Mouse (Mus musculus): ENCODE results near the gene Dip2c. TPM values are rescaled to one million over a fixed set of nuclear protein-coding genes. Genes with fewer than 3 reads are reported as not detected.
A peak's percentile ranks its signal among the peaks of the same experiment; 100 is the strongest.

Dip2c gene
- polyA plus RNA-seq, 1 experiment from 2014 or later = 8.6 TPM

DNA sequence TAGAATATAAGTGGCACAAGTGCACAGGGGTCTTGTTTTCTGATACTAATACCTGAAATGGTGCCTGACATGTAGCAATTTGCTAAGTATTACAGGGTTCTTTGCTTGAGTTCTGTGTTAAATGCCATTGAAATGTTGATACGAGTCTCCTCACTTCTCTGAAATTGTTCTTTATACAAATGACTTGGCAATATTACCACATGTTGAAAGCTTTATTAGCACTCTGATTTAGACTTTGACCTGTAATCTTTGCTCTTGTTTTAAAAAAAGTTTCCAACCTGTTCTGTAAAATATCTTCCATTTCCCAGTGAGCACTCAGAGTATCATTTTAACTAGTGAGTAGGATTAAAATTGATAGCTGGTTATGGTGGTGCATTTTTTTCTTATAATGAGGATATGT, 205.4 kb downstream of the Dip2c start:
- Histone ChIP-seq H3K4me1 (ENCODE audit: insufficient read depth) (no peaks in the 10 kb centered on the region), H3K27ac (ENCODE audit: low read depth) (no peak overlapping the region), H3K4me3 (ENCODE audit: low read depth, low read length) (no peak overlapping the region), H3K36me3 (ENCODE audit: insufficient read depth) (no peaks in the 10 kb centered on the region), H3K9ac (no peak overlapping the region), H3K4me2 (no peak overlapping the region), H3K27me3 (ENCODE audit: insufficient read depth, low read length) (no peaks in the 10 kb centered on the region), H3K9me3 (ENCODE audit: low read depth, low read length) (no peaks in the 10 kb centered on the region)
- 74% methylated on average over 1 of the region's 1 CpGs for WGBS
- DNase-seq (no peak), ATAC-seq (ENCODE audit: insufficient read depth) (no peak)
- no peak for TF ChIP-seq CTCF (IDR thresholded peaks at IDR 0.05; ENCODE audit: low read depth)

DNA sequence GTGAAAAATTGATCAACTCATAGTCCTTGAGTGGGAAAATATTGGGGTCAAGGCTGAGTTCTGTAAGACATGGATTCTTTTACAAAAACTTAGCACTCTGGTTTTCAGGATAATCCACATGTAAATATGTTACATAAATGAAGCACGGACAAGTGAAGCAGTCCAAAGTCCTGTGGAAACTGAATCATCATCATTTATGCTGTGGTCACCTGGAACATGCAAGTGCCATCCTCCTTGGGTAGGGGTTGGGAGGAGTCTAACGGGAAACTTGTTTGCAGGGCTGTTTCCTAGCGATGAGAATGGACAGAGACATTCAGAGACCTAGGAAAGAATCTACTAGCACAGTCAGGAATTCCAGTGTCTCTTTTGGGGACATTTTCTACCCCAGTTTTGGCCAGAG, 213.4 kb downstream of the Dip2c start:
- 79% methylated on average over 3 of the region's 3 CpGs for WGBS
- Histone ChIP-seq H3K4me1 (ENCODE audit: insufficient read depth) (no peaks in the 10 kb centered on the region), H3K4me2 (no peak overlapping the region), H3K9ac (no peak overlapping the region), H3K27me3 (ENCODE audit: insufficient read depth, low read length) (no peaks in the 10 kb centered on the region), H3K36me3 (ENCODE audit: insufficient read depth) (no peaks in the 10 kb centered on the region), H3K4me3 (ENCODE audit: low read depth, low read length) (no peak overlapping the region), H3K27ac (ENCODE audit: low read depth) (no peak overlapping the region), H3K9me3 (ENCODE audit: low read depth, low read length) (no peaks in the 10 kb centered on the region)
- no peak for TF ChIP-seq CTCF (IDR thresholded peaks at IDR 0.05; ENCODE audit: low read depth)
- DNase-seq = no peak
- no peak for ATAC-seq (ENCODE audit: insufficient read depth)

DNA sequence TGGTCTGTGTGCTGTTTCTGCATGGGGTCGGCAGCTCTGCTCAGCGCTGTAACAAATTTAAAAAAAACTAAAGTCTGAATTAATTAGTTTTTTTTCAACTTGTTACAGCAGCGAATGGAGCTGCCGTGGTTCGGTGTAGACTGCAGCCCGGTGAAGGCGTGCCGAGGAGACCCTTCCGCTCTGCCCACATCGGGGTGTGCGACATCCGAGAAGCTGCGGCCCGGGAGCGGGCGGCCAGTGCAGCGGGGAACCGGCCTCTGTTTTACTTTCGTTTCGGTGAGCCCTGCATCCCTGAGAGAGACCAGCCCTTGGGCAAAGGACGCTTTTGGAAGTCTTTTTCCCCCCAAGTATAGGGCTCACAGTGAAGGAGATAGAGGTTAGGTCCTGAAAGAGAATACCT, 218.4 kb downstream of the Dip2c start:
- H3K4me2 ChIP-seq = peak overlapping the region; percentile 53
- H3K36me3 ChIP-seq (ENCODE audit: insufficient read depth) = no peaks in the 10 kb centered on the region
- ATAC-seq (ENCODE audit: insufficient read depth) (no peak; the same call in 1 of the 2 replicates), DNase-seq (peak; percentile 31)
- peak overlapping the region; percentile 31 for H3K4me3 ChIP-seq (ENCODE audit: low read depth, low read length)
- TF ChIP-seq CTCF (IDR thresholded peaks at IDR 0.05; ENCODE audit: low read depth) = no peak
- 51% methylated on average over 21 of the region's 21 CpGs for whole genome bisulfite sequencing
- H3K9ac ChIP-seq = no peak overlapping the region
- H3K4me1 ChIP-seq (ENCODE audit: insufficient read depth) = no peaks in the 10 kb centered on the region
- no peak overlapping the region for H3K27ac ChIP-seq (ENCODE audit: low read depth)
- no peaks in the 10 kb centered on the region for H3K27me3 ChIP-seq (ENCODE audit: insufficient read depth, low read length)
- no peaks in the 10 kb centered on the region for H3K9me3 ChIP-seq (ENCODE audit: low read depth, low read length)

GRCm38 (mm10) chr13:9504118-9504856, 228.0 kb downstream of the Dip2c start:
- no peak overlapping the region for H3K9ac ChIP-seq
- ATAC-seq (ENCODE audit: insufficient read depth) (no peak), DNase-seq (no peak)
- H3K4me3 ChIP-seq (ENCODE audit: low read depth, low read length) = no peak overlapping the region
- 34% methylated on average over 6 of the region's 6 CpGs for WGBS
- H3K27ac ChIP-seq (ENCODE audit: low read depth) = no peak overlapping the region
- no peaks in the 10 kb centered on the region for H3K36me3 ChIP-seq (ENCODE audit: insufficient read depth)
- no peak for TF ChIP-seq CTCF (IDR thresholded peaks at IDR 0.05; ENCODE audit: low read depth)
- H3K9me3 ChIP-seq (ENCODE audit: low read depth, low read length) = no peaks in the 10 kb centered on the region
- H3K4me1 ChIP-seq (ENCODE audit: insufficient read depth) = no peaks in the 10 kb centered on the region
- no peaks in the 10 kb centered on the region for H3K27me3 ChIP-seq (ENCODE audit: insufficient read depth, low read length)
- no peak overlapping the region for H3K4me2 ChIP-seq

DNA sequence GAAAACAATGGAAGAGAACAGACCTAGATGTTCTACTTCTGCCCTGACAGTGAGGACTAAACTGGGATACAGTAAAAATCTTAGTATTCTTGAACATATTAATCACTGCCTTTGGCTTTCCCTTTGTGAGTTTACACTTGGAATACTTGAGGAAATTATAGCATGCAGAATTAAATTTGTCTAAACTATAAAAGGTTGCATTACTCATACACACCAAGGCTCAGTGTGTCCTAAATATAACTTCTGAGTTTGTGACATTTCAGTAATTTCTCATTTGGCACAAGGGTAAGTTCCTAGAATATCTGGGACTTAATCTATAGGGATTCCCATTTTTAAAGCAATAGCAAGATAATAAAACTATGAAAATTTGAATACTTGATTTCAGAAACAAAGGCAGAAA, 262.2 kb downstream of the Dip2c start:
- Histone ChIP-seq H3K4me2 (no peak overlapping the region), H3K27ac (ENCODE audit: low read depth) (no peak overlapping the region), H3K9me3 (ENCODE audit: low read depth, low read length) (no peaks in the 10 kb centered on the region), H3K4me1 (ENCODE audit: insufficient read depth) (no peaks in the 10 kb centered on the region), H3K27me3 (ENCODE audit: insufficient read depth, low read length) (no peaks in the 10 kb centered on the region), H3K9ac (no peak overlapping the region), H3K4me3 (ENCODE audit: low read depth, low read length) (no peak overlapping the region), H3K36me3 (ENCODE audit: insufficient read depth) (no peaks in the 10 kb centered on the region)
- TF ChIP-seq CTCF (IDR thresholded peaks at IDR 0.05; ENCODE audit: low read depth) = no peak
- DNase-seq (no peak), ATAC-seq (ENCODE audit: insufficient read depth) (no peak)

GRCm38 (mm10) chr13:9547698-9548344, 271.5 kb downstream of the Dip2c start:
- Histone ChIP-seq H3K4me1 (ENCODE audit: insufficient read depth) (no peaks in the 10 kb centered on the region), H3K36me3 (ENCODE audit: insufficient read depth) (no peaks in the 10 kb centered on the region), H3K4me3 (ENCODE audit: low read depth, low read length) (no peak overlapping the region), H3K27me3 (ENCODE audit: insufficient read depth, low read length) (no peaks in the 10 kb centered on the region), H3K9ac (no peak overlapping the region), H3K9me3 (ENCODE audit: low read depth, low read length) (no peaks in the 10 kb centered on the region), H3K27ac (ENCODE audit: low read depth) (no peak overlapping the region), H3K4me2 (no peak overlapping the region)
- ATAC-seq (ENCODE audit: insufficient read depth) (peak; percentile 31; the same call in 1 of the 2 replicates), DNase-seq (peak; percentile 18)
- WGBS = 9% methylated on average over 9 of the region's 9 CpGs
- TF ChIP-seq CTCF (IDR thresholded peaks at IDR 0.05; ENCODE audit: low read depth) = no peak

- Histone ChIP-seq H3K36me3 (ENCODE audit: insufficient read depth) (0 out of 2 replicates have a peak, but pooled peaks cover 3% of the 10 kb centered on the region), H3K4me2 (no peak overlapping the region), H3K27ac (ENCODE audit: low read depth) (no peak overlapping the region), H3K27me3 (ENCODE audit: insufficient read depth, low read length) (no peaks in the 10 kb centered on the region), H3K9ac (no peak overlapping the region), H3K4me3 (ENCODE audit: low read depth, low read length) (no peak overlapping the region), H3K9me3 (ENCODE audit: low read depth, low read length) (no peaks in the 10 kb centered on the region), H3K4me1 (ENCODE audit: insufficient read depth) (no peaks in the 10 kb centered on the region)
- WGBS = 78% methylated on average over 1 of the region's 1 CpGs
- TF ChIP-seq CTCF (IDR thresholded peaks at IDR 0.05; ENCODE audit: low read depth) = no peak
- no peak for ATAC-seq (ENCODE audit: insufficient read depth)
- DNase-seq = no peak
These were observed 285.8 kb downstream of the Dip2c start for GRCm38 (mm10) chr13:9562099-9562498.

All from lung, embryonic 14.5 days (tissue).